Comparison of ENCODE assay signal across 10 mouse cellular contexts in the genomic region with DNA sequence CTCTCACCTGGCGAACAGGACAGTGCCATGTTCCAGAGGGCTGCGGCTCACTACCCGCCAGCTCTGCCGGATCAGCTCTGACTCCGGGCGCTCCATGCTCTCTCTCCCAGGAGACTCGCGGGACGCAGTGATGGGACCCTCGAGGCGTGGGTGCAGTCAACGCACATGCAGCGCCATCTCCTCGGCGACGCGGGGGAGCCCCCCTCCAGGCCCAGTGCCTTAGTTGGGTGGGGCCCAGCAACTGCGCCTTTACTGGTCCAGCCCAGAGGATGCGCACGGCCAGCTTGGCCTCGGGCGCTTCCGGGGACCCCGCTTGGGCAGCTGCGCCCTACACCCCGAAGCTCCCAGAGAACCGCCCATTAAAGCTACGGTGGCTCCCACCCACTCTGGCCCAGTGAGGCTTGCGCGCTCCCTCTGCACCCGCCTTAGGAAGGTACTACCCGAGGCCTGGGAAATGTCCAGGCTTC. TPM values are rescaled to one million over a fixed set of nuclear protein-coding genes. Genes with fewer than 3 reads are reported as not detected.
DNase-seq lines count a peak whose midpoint lies in the region; ATAC-seq lines count a peak whose summit lies in the region.
"Had no signal": no experiment of that assay in that cellular context is flagged by ENCODE, and none has a peak within 500 bp of the region (broad histone marks: within the 10 kb centered on the region; RNA-seq: fewer than 3 reads in every experiment).

Gene Ngb, minus strand, starts transcription at position 375 of the 467 bp plus-strand sequence.

- no peaks in the 10 kb centered on the region for H3K36me3 ChIP-seq in heart, embryonic 16.5 days (ENCODE audit: control insufficient read depth, insufficient read depth)
- H3K36me3 ChIP-seq in embryonic facial prominence, embryonic 10.5 days (replicated peaks) = no peaks in the 10 kb centered on the region
- H3K36me3 ChIP-seq in intestine, embryonic 15.5 days = no peaks in the 10 kb centered on the region
- H3K36me3 ChIP-seq in midbrain, embryonic 16.5 days (ENCODE audit: control insufficient read depth, insufficient read depth, low read length) = no peaks in the 10 kb centered on the region

- H3K4me2 ChIP-seq in heart, embryonic 16.5 days (ENCODE audit: low read depth, low read length) = peak within 1 kb of the TSS; percentile 40
- H3K4me2 ChIP-seq in intestine, embryonic 15.5 days (replicated peaks) = peak within 1 kb of the TSS; percentile 63
- peak within 1 kb of the TSS; percentile 85 for H3K4me2 ChIP-seq in midbrain, embryonic 16.5 days (ENCODE audit: low read length)

- peaks cover 27% of the 10 kb centered on the region for H3K27me3 ChIP-seq in heart, embryonic 16.5 days (ENCODE audit: control insufficient read depth, insufficient read depth, low read length)
- peaks cover 61% of the 10 kb centered on the region for H3K27me3 ChIP-seq in embryonic facial prominence, embryonic 10.5 days (replicated peaks; ENCODE audit: low read depth, poor library complexity, severe bottlenecking)
- H3K27me3 ChIP-seq in intestine, embryonic 15.5 days (replicated peaks) = peaks cover 29% of the 10 kb centered on the region
- peaks cover 9% of the 10 kb centered on the region; the same call in 1 of the 2 replicates for H3K27me3 ChIP-seq in midbrain, embryonic 16.5 days (ENCODE audit: control insufficient read depth, insufficient read depth, low read depth, low read length)

- ATAC-seq in heart, embryonic 16.5 days (replicated peaks; ENCODE audit: extremely low read depth, insufficient read depth, low FRiP score) = no peak; the same call in 1 of the 2 replicates
- ATAC-seq in intestine, embryonic 15.5 days = peak; percentile 55; the same call in 1 of the 2 replicates
- ATAC-seq in midbrain, embryonic 16.5 days = peak; percentile 66; the same call in 1 of the 2 replicates

- no peak within 1 kb of the TSS for H3K9ac ChIP-seq in heart, embryonic 16.5 days (ENCODE audit: low read length)
- no peak within 1 kb of the TSS for H3K9ac ChIP-seq in intestine, embryonic 15.5 days
- H3K9ac ChIP-seq in midbrain, embryonic 16.5 days (ENCODE audit: low read depth, low read length) = peak within 1 kb of the TSS; percentile 62

- no peaks in the 10 kb centered on the region for H3K4me1 ChIP-seq in heart, embryonic 16.5 days (ENCODE audit: control insufficient read depth, insufficient read depth, low read length)
- H3K4me1 ChIP-seq in embryonic facial prominence, embryonic 10.5 days = peaks cover 13% of the 10 kb centered on the region
- peaks cover 8% of the 10 kb centered on the region; the same call in 1 of the 2 replicates for H3K4me1 ChIP-seq in intestine, embryonic 15.5 days (replicated peaks)
- peaks cover 6% of the 10 kb centered on the region for H3K4me1 ChIP-seq in midbrain, embryonic 16.5 days (ENCODE audit: control insufficient read depth, insufficient read depth, low read length)

- no peaks in the 10 kb centered on the region for H3K9me3 ChIP-seq in heart, embryonic 16.5 days (replicated peaks; ENCODE audit: control insufficient read depth, low read length)
- no peaks in the 10 kb centered on the region for H3K9me3 ChIP-seq in embryonic facial prominence, embryonic 10.5 days
- no peaks in the 10 kb centered on the region for H3K9me3 ChIP-seq in intestine, embryonic 15.5 days
- no peaks in the 10 kb centered on the region for H3K9me3 ChIP-seq in midbrain, embryonic 16.5 days (replicated peaks; ENCODE audit: control insufficient read depth, low read length, poor library complexity, severe bottlenecking)

- no peak for DNase-seq in heart, adult 8-10 months (ENCODE audit: low spot score)
- DNase-seq in embryonic facial prominence, embryonic 10.5 days (ENCODE audit: low spot score) = peak; percentile 12
- DNase-seq in gastrocnemius, postnatal 25 days = no peak
- no peak for DNase-seq in ovary, adult 18-20 months (ENCODE audit: low spot score)
- no peak for DNase-seq in Muller cell, postnatal 12 days (ENCODE audit: inconsistent ontology term)

- peak within 1 kb of the TSS; percentile 11 for H3K4me3 ChIP-seq in heart, embryonic 16.5 days (ENCODE audit: low read length)
- peak within 1 kb of the TSS; percentile 48 for H3K4me3 ChIP-seq in embryonic facial prominence, embryonic 10.5 days
- peak within 1 kb of the TSS; percentile 26; the same call in 1 of the 2 replicates for H3K4me3 ChIP-seq in intestine, embryonic 15.5 days (replicated peaks)
- H3K4me3 ChIP-seq in midbrain, embryonic 16.5 days (ENCODE audit: low read depth, low read length) = peak within 1 kb of the TSS; percentile 33
- H3K4me3 ChIP-seq: erythroblast, embryonic 14.5 days had no signal

- H3K27ac ChIP-seq in heart, embryonic 16.5 days (ENCODE audit: low read length) = no peak within 1 kb of the TSS
- H3K27ac ChIP-seq in embryonic facial prominence, embryonic 10.5 days (replicated peaks) = no peak within 1 kb of the TSS
- H3K27ac ChIP-seq in intestine, embryonic 15.5 days = no peak within 1 kb of the TSS
- no peak within 1 kb of the TSS for H3K27ac ChIP-seq in midbrain, embryonic 16.5 days (ENCODE audit: low read length)

- WGBS in heart, embryonic 16.5 days = 5% methylated on average over 32 of the region's 32 CpGs
- WGBS in embryonic facial prominence, embryonic 10.5 days = 2% methylated on average over 32 of the region's 32 CpGs
- 3% methylated on average over 32 of the region's 32 CpGs for WGBS in intestine, embryonic 15.5 days
- 3% methylated on average over 32 of the region's 32 CpGs for WGBS in midbrain, embryonic 16.5 days

RNA-seq across cellular contexts. Expression of gene Ngb, which starts in this region (rescaled TPM):
- 0.50 TPM in 1 of 2 replicates, not detected in the other for polyA plus RNA-seq in heart, embryonic 16.5 days (2015; fragmentation: Nextera tagmentation; extraction: Ambion mirVana)
- under 1 TPM in 2 of 4 experiments, not detected in 2; 0.16 to 0.47 TPM for total RNA-seq in heart, adult 8-10 months (2022)
- polyA plus RNA-seq in embryonic facial prominence, embryonic 10.5 days (2016; fragmentation: Nextera tagmentation; extraction: Ambion mirVana) = 0.12 and 0.18 TPM in 2 replicates
- 1.1 and 1.2 TPM in 2 replicates for polyA plus RNA-seq in intestine, embryonic 15.5 days (2015; fragmentation: Nextera tagmentation; extraction: Ambion mirVana)
- 8.5 and 10.8 TPM in 2 replicates for polyA plus RNA-seq in midbrain, embryonic 16.5 days (2015; fragmentation: Nextera tagmentation; extraction: Ambion mirVana)
- under 1 TPM; 0.23 to 0.29 TPM for total RNA-seq in gastrocnemius, postnatal 25 days (2021)
- total RNA-seq: MEL had no signal
- polyA plus RNA-seq: erythroblast, embryonic 14.5 days had no signal

Comparison
In these comparisons a context has a peak if more than half of its experiments do, and no peak if none do; other contexts are left out.
1. Peak in DNase-seq and H3K4me3 ChIP-seq in embryonic facial prominence, embryonic 10.5 days; RNA of the gene not detected or under 1 TPM.